Mouse (Mus musculus): ENCODE measurements around the gene Gm4553. TPM values are rescaled to one million over a fixed set of nuclear protein-coding genes. Genes with fewer than 3 reads are reported as not detected.
"Not testable (repeated sequence)": the region's sequence is repeated elsewhere in the genome, so short reads cannot be mapped to it uniquely, and the experiment has no call there.

Gene Gm4553
- polyA plus RNA-seq, 1 experiment: not detected

DNA sequence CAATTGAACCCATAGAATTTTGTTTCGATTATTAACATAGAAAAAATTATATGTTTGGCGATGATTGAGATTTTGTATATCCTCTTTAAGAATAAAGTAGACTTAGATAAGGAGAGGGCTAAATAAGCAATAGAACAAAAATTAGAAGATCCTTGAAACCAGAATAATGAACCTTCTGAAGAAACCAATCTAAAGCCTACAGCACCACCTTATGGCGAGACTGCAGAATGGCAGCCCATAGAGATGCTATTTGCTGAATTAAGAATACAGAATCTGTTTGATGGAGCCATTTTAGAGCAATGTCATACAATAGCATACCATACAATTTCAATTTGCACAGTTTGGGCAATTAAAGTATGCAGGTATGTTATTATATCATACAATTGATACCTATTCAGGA, 4.3 kb upstream of the Gm4553 start:
- no peak overlapping the region for H3K4me3 ChIP-seq (ENCODE audit: insufficient read depth, low read length)
- H3K4me1 ChIP-seq (ENCODE audit: control insufficient read depth, insufficient read depth, low read length): no peaks in the 10 kb centered on the region
- TF ChIP-seq CTCF (IDR thresholded peaks at IDR 0.05; ENCODE audit: low read depth, low read length): no peak
- no peak for TF ChIP-seq POLR2A (IDR thresholded peaks at IDR 0.05; ENCODE audit: borderline replicate concordance, low read depth, low read length)
- no peak overlapping the region for H3K27ac ChIP-seq (ENCODE audit: insufficient read depth, low read depth, low read length)

DNA sequence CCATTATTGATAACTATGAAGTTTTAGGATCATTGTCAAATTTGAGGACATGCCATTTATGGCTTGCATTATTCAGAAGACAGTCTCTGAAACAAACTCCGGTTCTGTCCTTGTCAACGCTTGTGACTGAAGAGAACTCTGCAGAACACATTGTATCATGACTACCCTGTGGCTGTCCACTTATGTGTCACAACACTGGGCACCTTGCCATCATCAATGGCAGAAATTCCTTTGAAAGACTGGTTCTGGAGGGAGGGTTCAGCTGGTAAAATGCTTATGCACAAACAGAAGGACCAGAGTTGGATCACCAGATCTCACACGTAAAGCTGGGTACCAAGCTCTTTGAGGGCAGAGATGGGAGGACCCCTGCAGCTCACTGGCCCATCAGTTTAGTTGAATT, 6.2 kb downstream of the Gm4553 start:
- H3K4me3 ChIP-seq (ENCODE audit: insufficient read depth, low read length): no peak overlapping the region
- H3K4me1 ChIP-seq (ENCODE audit: control insufficient read depth, insufficient read depth, low read length): no peaks in the 10 kb centered on the region
- no peak overlapping the region for H3K27ac ChIP-seq (ENCODE audit: insufficient read depth, low read depth, low read length)
- TF ChIP-seq POLR2A (IDR thresholded peaks at IDR 0.05; ENCODE audit: borderline replicate concordance, low read depth, low read length): no peak
- no peak for TF ChIP-seq CTCF (IDR thresholded peaks at IDR 0.05; ENCODE audit: low read depth, low read length)

DNA sequence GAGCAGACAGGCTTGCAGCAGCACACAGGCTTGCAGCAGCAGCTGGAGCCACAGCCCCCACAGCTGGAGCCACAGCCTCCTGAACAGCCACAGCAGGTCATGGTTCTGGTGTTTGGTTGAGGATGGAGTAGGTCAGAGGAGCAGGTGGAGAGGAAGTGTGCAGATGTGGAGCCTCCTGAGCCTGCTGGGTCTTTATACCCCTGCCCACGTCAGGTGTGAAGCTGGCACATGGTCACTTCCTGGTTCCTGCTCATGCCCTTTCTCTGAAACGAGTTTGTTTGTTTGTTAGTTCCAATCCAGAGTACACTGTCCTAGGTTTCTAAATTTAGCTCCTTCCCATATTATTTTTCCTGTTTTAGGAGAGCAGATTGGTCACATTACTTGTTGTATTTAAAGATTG, 8.5 kb downstream of the Gm4553 start, which contains the start of gene Gm29735:
Gm29735 (minus strand) TSS at position 101 of the 400 bp plus-strand sequence.
- not testable (repeated sequence) for H3K4me3 ChIP-seq (ENCODE audit: insufficient read depth, low read length); H3K27ac ChIP-seq (ENCODE audit: insufficient read depth, low read depth, low read length); H3K4me1 ChIP-seq (ENCODE audit: control insufficient read depth, insufficient read depth, low read length)

DNA sequence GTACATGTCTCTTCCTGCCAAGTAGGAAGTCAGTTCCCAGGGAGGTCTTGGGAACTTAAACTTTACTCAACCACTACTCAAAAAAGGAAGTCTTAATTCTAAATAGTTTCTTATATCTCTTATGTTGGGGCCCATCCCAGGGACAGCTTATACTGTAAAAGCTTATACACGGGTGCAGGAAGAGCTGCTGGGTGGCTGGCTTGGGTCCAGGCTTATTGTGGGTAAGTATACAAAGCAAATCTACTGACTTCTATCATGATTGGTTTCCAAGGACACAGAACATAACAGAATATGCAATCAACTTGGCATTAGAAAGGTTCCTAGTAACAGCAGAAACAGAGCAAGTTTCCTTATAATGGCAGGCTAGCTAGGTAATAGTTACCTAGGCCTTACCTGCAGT, 10.2 kb downstream of the Gm4553 start:
- TF ChIP-seq CTCF (IDR thresholded peaks at IDR 0.05; ENCODE audit: low read depth, low read length) (no peak), POLR2A (IDR thresholded peaks at IDR 0.05; ENCODE audit: borderline replicate concordance, low read depth, low read length) (no peak)
- H3K4me3 ChIP-seq (ENCODE audit: insufficient read depth, low read length): no peak overlapping the region
- no peaks in the 10 kb centered on the region for H3K4me1 ChIP-seq (ENCODE audit: control insufficient read depth, insufficient read depth, low read length)
- no peak overlapping the region for H3K27ac ChIP-seq (ENCODE audit: insufficient read depth, low read depth, low read length)

DNA sequence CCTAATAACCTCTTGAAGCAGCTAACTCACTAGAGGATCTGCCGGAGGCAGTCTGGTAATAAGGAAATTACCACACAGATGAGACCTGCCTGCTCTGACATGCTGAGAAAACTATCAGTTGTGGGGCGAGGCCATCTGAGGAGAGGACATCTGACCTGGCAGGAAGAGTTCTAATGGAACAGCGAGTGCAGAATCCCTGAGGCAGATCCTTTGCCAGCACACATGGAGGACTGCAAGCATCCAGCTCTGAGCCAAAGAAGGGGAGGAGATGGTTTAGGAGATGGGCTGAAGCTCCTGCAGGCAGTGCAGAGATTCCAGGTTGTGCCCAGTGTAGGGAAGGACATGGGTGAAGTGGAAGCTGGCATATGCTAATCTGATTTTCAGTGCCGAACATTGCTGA, 13.3 kb downstream of the Gm4553 start:
- Histone ChIP-seq H3K27ac (ENCODE audit: insufficient read depth, low read depth, low read length) (no peak overlapping the region), H3K4me3 (ENCODE audit: insufficient read depth, low read length) (no peak overlapping the region), H3K4me1 (ENCODE audit: control insufficient read depth, insufficient read depth, low read length) (no peaks in the 10 kb centered on the region)
- TF ChIP-seq POLR2A (IDR thresholded peaks at IDR 0.05; ENCODE audit: borderline replicate concordance, low read depth, low read length) (no peak), CTCF (IDR thresholded peaks at IDR 0.05; ENCODE audit: low read depth, low read length) (no peak)

DNA sequence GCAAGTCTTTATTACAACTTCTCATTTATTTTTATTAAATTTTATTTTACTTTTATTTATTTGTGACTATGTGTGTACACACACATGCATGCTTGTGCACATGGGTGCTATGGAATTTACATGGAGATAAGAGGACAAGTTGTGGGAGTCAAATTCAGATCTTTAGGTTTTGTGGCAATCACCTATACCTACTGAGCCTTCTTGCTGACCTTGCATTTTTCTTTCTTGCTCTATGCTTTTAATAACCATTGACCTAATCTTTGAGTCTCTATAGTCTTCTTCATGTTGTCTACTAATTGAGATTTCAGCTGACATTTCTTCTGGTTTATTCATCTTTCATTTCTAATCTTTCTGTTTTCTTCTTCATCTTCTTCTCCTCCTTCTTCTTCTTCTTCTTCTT, 16.9 kb downstream of the Gm4553 start:
- TF ChIP-seq POLR2A (IDR thresholded peaks at IDR 0.05; ENCODE audit: borderline replicate concordance, low read depth, low read length) (no peak), CTCF (IDR thresholded peaks at IDR 0.05; ENCODE audit: low read depth, low read length) (no peak)
- Histone ChIP-seq H3K4me1 (ENCODE audit: control insufficient read depth, insufficient read depth, low read length) (no peaks in the 10 kb centered on the region), H3K27ac (ENCODE audit: insufficient read depth, low read depth, low read length) (no peak overlapping the region), H3K4me3 (ENCODE audit: insufficient read depth, low read length) (no peak overlapping the region)

DNA sequence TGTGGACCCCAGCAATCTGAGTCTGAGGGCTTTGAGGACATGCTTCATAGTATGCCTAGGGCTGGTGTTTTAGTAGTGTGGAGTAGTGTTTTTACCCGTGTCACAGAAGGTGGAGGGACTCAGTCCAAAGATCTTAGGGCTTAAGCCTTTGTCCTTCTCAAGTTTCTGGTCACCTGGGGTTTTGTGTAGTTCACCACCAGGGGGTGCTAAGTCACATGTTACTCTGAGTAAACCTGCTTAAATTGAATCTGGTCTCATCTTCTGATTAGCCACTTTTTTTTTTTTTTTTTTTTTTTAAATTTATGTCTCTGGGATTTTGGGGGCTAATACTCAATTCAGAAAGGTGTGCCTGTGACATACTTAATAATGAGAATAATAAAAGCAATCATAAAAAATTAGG, 19.5 kb downstream of the Gm4553 start:
- TF ChIP-seq POLR2A (IDR thresholded peaks at IDR 0.05; ENCODE audit: borderline replicate concordance, low read depth, low read length) (no peak), CTCF (IDR thresholded peaks at IDR 0.05; ENCODE audit: low read depth, low read length) (no peak)
- Histone ChIP-seq H3K4me3 (ENCODE audit: insufficient read depth, low read length) (no peak overlapping the region), H3K27ac (ENCODE audit: insufficient read depth, low read depth, low read length) (no peak overlapping the region), H3K4me1 (ENCODE audit: control insufficient read depth, insufficient read depth, low read length) (no peaks in the 10 kb centered on the region)

DNA sequence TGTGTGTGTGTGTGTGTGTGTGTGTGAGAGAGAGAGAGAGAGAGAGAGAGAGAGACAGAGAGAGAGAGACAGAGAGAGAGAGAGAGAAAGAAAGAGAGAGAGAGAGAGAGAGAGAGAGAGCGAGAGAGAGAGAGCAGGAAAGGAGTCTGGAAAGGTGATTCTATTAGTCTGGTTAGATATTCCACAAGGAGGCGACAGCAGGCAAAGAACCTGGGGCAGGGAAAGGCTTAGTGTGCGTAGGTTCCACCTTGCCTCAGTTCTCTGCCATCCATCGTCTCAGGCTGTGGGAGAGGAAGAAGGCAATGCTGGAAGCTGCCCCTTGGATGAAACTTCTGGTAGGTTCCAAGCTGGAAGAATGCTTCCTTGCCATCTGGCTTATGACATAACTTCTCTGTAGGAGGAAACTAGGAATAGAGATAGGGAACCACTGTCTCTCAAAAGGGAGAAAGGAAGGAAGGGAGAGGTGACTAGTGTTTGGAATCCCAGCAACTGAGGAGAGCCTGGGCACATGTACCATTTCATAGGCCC, 20.1 kb downstream of the Gm4553 start:
- TF ChIP-seq CTCF (IDR thresholded peaks at IDR 0.05; ENCODE audit: low read depth, low read length): no peak
- TF ChIP-seq POLR2A (IDR thresholded peaks at IDR 0.05; ENCODE audit: borderline replicate concordance, low read depth, low read length): no peak
- H3K4me3 ChIP-seq (ENCODE audit: insufficient read depth, low read length): no peak overlapping the region
- no peak overlapping the region for H3K27ac ChIP-seq (ENCODE audit: insufficient read depth, low read depth, low read length)
- no peaks in the 10 kb centered on the region for H3K4me1 ChIP-seq (ENCODE audit: control insufficient read depth, insufficient read depth, low read length)

DNA sequence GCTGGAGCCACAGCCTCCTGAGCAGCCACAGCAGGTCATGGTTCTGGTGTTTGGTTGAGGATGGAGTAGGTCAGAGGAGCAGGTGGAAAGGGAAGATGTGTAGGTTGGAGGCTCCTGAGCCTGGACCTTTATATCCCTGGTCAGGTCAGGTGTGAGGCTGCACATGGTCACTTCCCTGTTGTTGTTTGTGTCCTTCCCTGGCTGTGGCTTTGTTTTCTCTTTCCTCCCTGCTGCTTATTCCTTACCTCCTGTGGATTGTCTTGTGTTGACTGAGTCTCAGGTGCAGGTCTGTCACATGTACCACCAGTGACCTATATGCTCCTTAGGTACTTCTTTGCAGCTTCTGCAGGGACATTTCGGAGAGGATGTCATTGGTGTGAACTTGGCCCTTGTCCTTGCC, 21.0 kb downstream of the Gm4553 start, which contains the start of gene Gm45337:
Gm45337 (minus strand) TSS at position 101 of the 400 bp plus-strand sequence.
- TF ChIP-seq POLR2A (IDR thresholded peaks at IDR 0.05; ENCODE audit: borderline replicate concordance, low read depth, low read length): no peak
- TF ChIP-seq CTCF (IDR thresholded peaks at IDR 0.05; ENCODE audit: low read depth, low read length): no peak
- Histone ChIP-seq H3K27ac (ENCODE audit: insufficient read depth, low read depth, low read length) (no peak within 1 kb of the TSS), H3K4me1 (ENCODE audit: control insufficient read depth, insufficient read depth, low read length) (no peaks in the 10 kb centered on the region)

DNA sequence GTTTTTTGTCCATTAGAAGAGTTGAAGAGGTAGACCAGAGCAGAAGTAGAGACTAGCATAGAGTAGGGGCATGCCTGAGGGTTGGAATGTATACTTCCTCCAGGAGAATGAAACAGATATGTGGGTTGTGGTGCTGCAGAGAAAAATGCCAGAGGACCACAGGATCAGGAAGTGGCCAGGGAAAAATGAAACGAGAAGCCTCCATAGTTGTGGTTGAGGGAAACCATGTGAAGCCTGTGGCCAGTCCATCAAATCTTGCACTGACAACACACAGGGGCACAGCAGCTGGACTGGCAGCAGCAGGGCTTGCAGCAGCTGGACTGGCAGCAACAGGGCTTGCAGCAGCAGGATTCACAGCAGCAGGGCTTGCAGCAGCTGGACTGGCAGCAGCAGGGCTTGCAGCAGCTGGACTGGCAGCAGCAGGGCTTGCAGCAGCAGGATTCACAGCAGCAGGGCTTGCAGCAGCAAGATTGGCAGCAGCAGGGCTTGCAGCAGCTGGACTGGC, 22.0 kb downstream of the Gm4553 start:
- not testable (repeated sequence) for H3K4me1 ChIP-seq (ENCODE audit: control insufficient read depth, insufficient read depth, low read length); H3K27ac ChIP-seq (ENCODE audit: insufficient read depth, low read depth, low read length); H3K4me3 ChIP-seq (ENCODE audit: insufficient read depth, low read length)

More for the DNA sequence above, 21.0 kb downstream of the Gm4553 start, which contains the start of gene Gm45337:
- H3K4me3 ChIP-seq (ENCODE audit: insufficient read depth, low read length): no peak within 1 kb of the TSS

DNA sequence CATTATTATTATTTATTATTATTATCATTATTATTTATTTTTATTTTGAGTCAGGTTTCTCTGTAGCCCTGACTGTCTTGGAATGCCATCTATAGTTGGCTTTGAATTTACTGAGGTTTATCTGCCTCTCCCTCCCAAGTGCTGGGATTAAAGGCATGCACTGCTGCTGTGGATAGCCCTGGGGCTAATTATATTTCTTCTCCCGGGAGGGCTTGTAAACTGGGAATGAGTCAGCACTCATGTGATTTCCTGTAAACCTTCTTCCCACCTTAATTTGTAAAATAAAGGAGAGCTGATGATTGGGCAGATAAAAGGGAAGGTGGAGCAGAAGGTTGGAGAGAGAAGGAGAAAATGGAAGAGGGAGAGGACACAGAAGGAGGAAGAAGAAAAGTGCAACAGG, 24.8 kb downstream of the Gm4553 start:
- Histone ChIP-seq H3K4me3 (ENCODE audit: insufficient read depth, low read length) (no peak overlapping the region), H3K4me1 (ENCODE audit: control insufficient read depth, insufficient read depth, low read length) (no peaks in the 10 kb centered on the region), H3K27ac (ENCODE audit: insufficient read depth, low read depth, low read length) (no peak overlapping the region)
- TF ChIP-seq POLR2A (IDR thresholded peaks at IDR 0.05; ENCODE audit: borderline replicate concordance, low read depth, low read length) (no peak), CTCF (IDR thresholded peaks at IDR 0.05; ENCODE audit: low read depth, low read length) (no peak)

DNA sequence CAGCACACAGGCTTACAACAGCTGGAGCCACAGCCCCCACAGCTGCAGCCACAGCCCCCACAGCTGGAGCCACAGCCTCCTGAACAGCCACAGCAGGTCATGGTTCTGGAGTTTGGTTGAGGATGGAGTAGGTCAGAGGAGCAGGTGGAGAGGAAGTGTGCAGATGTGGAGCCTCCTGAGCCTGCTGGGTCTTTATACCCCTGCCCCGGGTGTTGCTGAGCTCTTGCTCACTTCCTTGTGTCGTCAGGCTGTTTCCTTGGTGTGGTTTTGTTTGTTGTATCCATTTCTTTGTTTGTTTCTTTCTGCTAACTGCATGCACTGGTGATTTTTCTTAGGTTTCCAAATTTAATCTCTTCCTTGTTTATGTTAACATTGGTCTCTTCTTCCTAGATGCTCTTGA, 29.6 kb downstream of the Gm4553 start, which contains the start of gene Gm39115:
Gm39115 (minus strand) TSS at position 101 of the 400 bp plus-strand sequence.
- H3K4me3 ChIP-seq (ENCODE audit: insufficient read depth, low read length); H3K4me1 ChIP-seq (ENCODE audit: control insufficient read depth, insufficient read depth, low read length); H3K27ac ChIP-seq (ENCODE audit: insufficient read depth, low read depth, low read length): not testable (repeated sequence)
